Mouse (Mus musculus) lung, embryonic 15.5 days (tissue): ENCODE data around the gene Polr2i. TPM values are rescaled to one million over a fixed set of nuclear protein-coding genes. Genes with fewer than 3 reads are reported as not detected.

Source experiments
- ATAC-seq: fragments of 200-750 bp; cut with Nextera tagmentation; 2 replicates; pipeline ENCODE4 v1.8.0; 2017; ENCODE audit warnings: moderate number of reproducible peaks, borderline replicate concordance; ENCODE audit not compliant: low FRiP score, low TSS enrichment; ENCODE audit errors: extremely low read depth
- H3K27ac ChIP-seq: fragments of 300-500 bp; sonication (generic); 2 replicates; pipeline ENCODE4 v1.5.1; 2015; ENCODE audit warnings: moderate library complexity, mild to moderate bottlenecking, inconsistent platforms
- H3K27me3 ChIP-seq: fragments of 300-500 bp; sonication (generic); 2 replicates; pipeline ENCODE4 v1.6.1; 2015; ENCODE audit warnings: inconsistent platforms
- H3K36me3 ChIP-seq: fragments of 300-500 bp; sonication (generic); 2 replicates; pipeline ENCODE4 v1.6.1; 2015; ENCODE audit warnings: inconsistent platforms
- H3K4me1 ChIP-seq: fragments of 300-500 bp; sonication (generic); 2 replicates; pipeline ENCODE4 v1.6.1; 2015; ENCODE audit warnings: inconsistent platforms
- H3K4me2 ChIP-seq: fragments of 300-500 bp; sonication (generic); 2 replicates; pipeline ENCODE4 v1.6.1; 2015; ENCODE audit warnings: inconsistent platforms, mild to moderate bottlenecking, moderate library complexity
- H3K4me3 ChIP-seq: fragments of 300-500 bp; sonication (generic); 2 replicates; pipeline ENCODE4 v1.5.1; 2015; ENCODE audit warnings: mild to moderate bottlenecking, inconsistent platforms
- H3K9ac ChIP-seq: fragments of 300-500 bp; sonication (generic); 2 replicates; pipeline ENCODE4 v1.6.1; 2015; ENCODE audit warnings: inconsistent platforms
- H3K9me3 ChIP-seq: fragments of 300-500 bp; sonication (generic); 2 replicates; pipeline ENCODE4 v1.6.1; 2016; ENCODE audit warnings: inconsistent platforms
- WGBS: fragments of 180-500 bp; shearing (Covaris S2); methylation state at CpG from one replicate; pipeline ENCODE4 v1.1.7; 2015; 5-methylcytosine and 5-hydroxymethylcytosine counted together
- polyA plus RNA-seq: library from polyadenylated mRNA; unstranded; fragments of >200 nt; fragmentation: Nextera tagmentation; extraction: Ambion mirVana; gene quantifications from 2 replicates; pipeline ENCODE4 v1.2.1, GENCODE M21; 2015

The Polr2i gene
- polyA plus RNA-seq, 1 experiment from 2014 or later = 148 TPM

DNA sequence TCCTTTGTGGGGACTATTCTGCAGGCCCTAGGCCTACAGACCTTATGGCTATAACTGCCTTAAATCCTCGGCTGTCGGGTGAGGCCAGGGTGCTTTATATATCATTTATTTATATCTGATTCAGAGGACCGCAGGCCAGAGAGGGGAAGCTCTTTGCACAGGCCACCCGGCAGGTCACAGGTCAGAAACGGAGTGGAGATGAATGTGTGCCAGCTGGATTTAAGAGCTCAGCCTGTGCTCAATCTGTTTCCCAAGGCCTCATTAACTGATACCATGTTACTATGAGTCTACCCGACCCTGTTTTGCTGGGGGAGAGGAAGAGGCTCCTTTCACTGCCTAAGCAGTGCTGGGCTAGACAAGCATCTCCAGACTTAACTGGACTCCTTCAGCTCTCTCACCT, 42.6 kb downstream of the Polr2i start:
- no peaks in the 10 kb centered on the region for H3K9me3 ChIP-seq
- WGBS = 33% methylated on average over 6 of the region's 6 CpGs
- no peak overlapping the region for H3K4me3 ChIP-seq
- H3K36me3 ChIP-seq = 0 out of 2 replicates have a peak, but pooled peaks cover 4% of the 10 kb centered on the region
- no peaks in the 10 kb centered on the region for H3K27me3 ChIP-seq
- no peak overlapping the region for H3K27ac ChIP-seq
- no peak overlapping the region for H3K4me2 ChIP-seq
- no peak for ATAC-seq
- peaks cover 6% of the 10 kb centered on the region for H3K4me1 ChIP-seq
- H3K9ac ChIP-seq = no peak overlapping the region

- ATAC-seq = no peak
- 0 out of 2 replicates have a peak overlapping the region, but pooled peaks have one; percentile 54 for H3K9ac ChIP-seq
- WGBS = 43% methylated on average over 2 of the region's 2 CpGs
Observed at GRCm38 (mm10) chr7:30278911-30279310, 47.2 kb downstream of the Polr2i start.

GRCm38 (mm10) chr7:30279536-30279935, 47.8 kb downstream of the Polr2i start:
- Histone ChIP-seq H3K36me3 (no peaks in the 10 kb centered on the region), H3K4me1 (peaks cover 15% of the 10 kb centered on the region), H3K9me3 (no peaks in the 10 kb centered on the region), H3K9ac (peak overlapping the region; percentile 54), H3K4me2 (peak overlapping the region; percentile 86), H3K4me3 (peak overlapping the region; percentile 85), H3K27ac (peak overlapping the region; percentile 98), H3K27me3 (no peaks in the 10 kb centered on the region)
- WGBS = 0% methylated on average over 6 of the region's 6 CpGs
- no peak for ATAC-seq

More at GRCm38 (mm10) chr7:30278911-30279310, 47.2 kb downstream of the Polr2i start:
- no peaks in the 10 kb centered on the region for H3K27me3 ChIP-seq
- H3K36me3 ChIP-seq = no peaks in the 10 kb centered on the region
- H3K9me3 ChIP-seq = no peaks in the 10 kb centered on the region
- peak overlapping the region; percentile 85 for H3K4me3 ChIP-seq
- peak overlapping the region; percentile 86 for H3K4me2 ChIP-seq
- no peak overlapping the region for H3K27ac ChIP-seq
- H3K4me1 ChIP-seq = peaks cover 15% of the 10 kb centered on the region

GRCm38 (mm10) chr7:30279951-30280669, 48.4 kb downstream of the Polr2i start, which contains the start of the genes Thap8 and Wdr62:
Gene Thap8 (plus strand): TSS chr7:30280094.
Gene Wdr62 (minus strand): TSS chr7:30280419.
- peak; percentile 94 for ATAC-seq
- under 1% methylated on average over 49 of the region's 49 CpGs for WGBS
- no peaks in the 10 kb centered on the region for H3K27me3 ChIP-seq
- peak within 1 kb of the TSS; percentile 85 for H3K4me3 ChIP-seq
- peak within 1 kb of the TSS; percentile 86 for H3K4me2 ChIP-seq
- H3K9ac ChIP-seq = peak within 1 kb of the TSS; percentile 54
- peak within 1 kb of the TSS; percentile 98 for H3K27ac ChIP-seq
- no peaks in the 10 kb centered on the region for H3K36me3 ChIP-seq
- H3K9me3 ChIP-seq = no peaks in the 10 kb centered on the region
- H3K4me1 ChIP-seq = peaks cover 15% of the 10 kb centered on the region

DNA sequence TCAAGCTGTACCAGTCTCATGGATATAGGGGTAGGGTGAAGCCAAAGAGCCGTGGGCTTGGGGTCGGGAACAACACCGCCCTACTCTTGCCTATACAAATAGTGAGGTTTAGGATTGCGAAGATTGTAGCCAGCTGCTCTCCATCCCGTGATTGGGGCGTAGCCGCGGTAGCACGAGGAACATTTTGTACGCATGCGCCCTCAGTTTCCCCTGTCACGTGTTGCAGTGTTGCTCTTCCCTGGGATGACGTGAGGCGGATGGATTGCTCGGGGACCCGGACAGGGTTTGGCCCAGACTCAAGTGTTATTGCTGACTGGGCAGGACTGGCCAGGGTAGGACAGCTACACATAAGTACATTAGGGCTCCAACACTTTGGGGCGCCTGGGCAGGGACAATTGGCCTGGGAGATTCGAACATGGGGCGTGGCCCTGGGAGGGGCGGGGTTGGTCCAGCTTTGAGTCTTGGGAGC, 49.0 kb downstream of the Polr2i start:
- H3K4me1 ChIP-seq = peaks cover 15% of the 10 kb centered on the region
- peak overlapping the region; percentile 86 for H3K4me2 ChIP-seq
- H3K36me3 ChIP-seq = no peaks in the 10 kb centered on the region
- WGBS = under 1% methylated on average over 20 of the region's 20 CpGs
- H3K4me3 ChIP-seq = peak overlapping the region; percentile 85
- peak overlapping the region; percentile 35; the same call in 1 of the 2 replicates for H3K9ac ChIP-seq
- peak overlapping the region; percentile 98 for H3K27ac ChIP-seq
- no peaks in the 10 kb centered on the region for H3K9me3 ChIP-seq
- H3K27me3 ChIP-seq = no peaks in the 10 kb centered on the region
- peak; percentile 91 for ATAC-seq

DNA sequence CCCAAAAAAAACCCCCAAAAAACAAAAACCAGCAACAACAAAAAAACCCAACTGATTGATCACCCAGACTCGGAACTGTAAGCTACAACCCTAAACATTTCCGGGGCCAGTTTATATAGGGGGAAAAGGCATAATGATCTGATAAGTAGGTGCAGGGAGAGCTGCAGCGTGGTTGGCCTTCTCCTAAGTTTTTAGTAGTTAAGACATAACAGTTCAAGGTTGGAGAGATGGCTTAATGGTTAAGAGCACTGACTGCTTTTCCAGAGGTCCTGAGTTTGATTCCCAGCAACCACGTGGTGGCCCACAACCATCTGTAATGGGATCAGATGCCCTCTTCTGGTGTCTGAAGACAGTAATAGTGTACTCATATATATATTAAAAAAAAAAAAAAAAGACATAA, 49.8 kb downstream of the Polr2i start:
- Histone ChIP-seq H3K27me3 (no peaks in the 10 kb centered on the region), H3K4me2 (peak overlapping the region; percentile 86), H3K4me1 (peaks cover 15% of the 10 kb centered on the region), H3K9me3 (no peaks in the 10 kb centered on the region), H3K36me3 (no peaks in the 10 kb centered on the region), H3K27ac (peak overlapping the region; percentile 98), H3K9ac (no peak overlapping the region), H3K4me3 (no peak overlapping the region)
- ATAC-seq = no peak
- 57% methylated on average over 4 of the region's 4 CpGs for WGBS

GRCm38 (mm10) chr7:30282740-30283139, 51.0 kb downstream of the Polr2i start:
- ATAC-seq = no peak
- H3K4me1 ChIP-seq = peaks cover 15% of the 10 kb centered on the region
- no peak overlapping the region for H3K4me3 ChIP-seq
- H3K36me3 ChIP-seq = no peaks in the 10 kb centered on the region
- H3K4me2 ChIP-seq = no peak overlapping the region
- H3K27ac ChIP-seq = no peak overlapping the region
- no peaks in the 10 kb centered on the region for H3K27me3 ChIP-seq
- H3K9me3 ChIP-seq = no peaks in the 10 kb centered on the region
- H3K9ac ChIP-seq = no peak overlapping the region
- WGBS = 68% methylated on average over 7 of the region's 7 CpGs

Other genes with a start within 250 kb of the Polr2i start
- gene Zfp568, start 248.0 kb upstream of the Polr2i start, polyA plus RNA-seq = 14.9 and 15.4 TPM in 2 replicates
- gene Zfp14, start 180.6 kb upstream of the Polr2i start, polyA plus RNA-seq = 3.2 and 3.5 TPM in 2 replicates
- 5.3 and 7.6 TPM in 2 replicates for gene Zfp82, start 159.0 kb upstream of the Polr2i start, polyA plus RNA-seq
- 0.81 and 1.1 TPM in 2 replicates for gene Gm26920, start 141.5 kb upstream of the Polr2i start, polyA plus RNA-seq
- 8.1 and 8.3 TPM in 2 replicates for gene Zfp566, start 141.4 kb upstream of the Polr2i start, polyA plus RNA-seq
- gene Zfp260, start 137.2 kb upstream of the Polr2i start, polyA plus RNA-seq = 107 and 113 TPM in 2 replicates
- 12.5 and 13.5 TPM in 2 replicates for gene Zfp382, start 110.0 kb upstream of the Polr2i start, polyA plus RNA-seq
- gene Zfp146, start 62.2 kb upstream of the Polr2i start, polyA plus RNA-seq = 16.6 and 18.4 TPM in 2 replicates
- gene Cox7a1, start 47.8 kb upstream of the Polr2i start, polyA plus RNA-seq = 17.7 and 18.9 TPM in 2 replicates
- 97.0 and 104 TPM in 2 replicates for gene Capns1, start 33.1 kb upstream of the Polr2i start, polyA plus RNA-seq
- gene Tbcb, start 324 bp downstream of the Polr2i start, polyA plus RNA-seq = 168 and 180 TPM in 2 replicates
- not detected in 2 replicates for gene Ovol3, start 3.8 kb downstream of the Polr2i start, polyA plus RNA-seq
- 0.50 and 0.64 TPM in 2 replicates for gene Thap8, start 48.1 kb downstream of the Polr2i start, polyA plus RNA-seq
- gene Wdr62, start 48.5 kb downstream of the Polr2i start, polyA plus RNA-seq = 10.7 and 11.5 TPM in 2 replicates
- gene Clip3, start 59.8 kb downstream of the Polr2i start, polyA plus RNA-seq = 18.6 and 18.8 TPM in 2 replicates
- 76.6 and 78.7 TPM in 2 replicates for gene Alkbh6, start 76.8 kb downstream of the Polr2i start, polyA plus RNA-seq
- 25.1 and 29.5 TPM in 2 replicates for gene Syne4, start 82.9 kb downstream of the Polr2i start, polyA plus RNA-seq
- gene E130208F15Rik, start 89.8 kb downstream of the Polr2i start, polyA plus RNA-seq = 1.9 TPM in 1 of 2 replicates, not detected in the other
- gene Sdhaf1, start 91.9 kb downstream of the Polr2i start, polyA plus RNA-seq = 18.2 and 19.5 TPM in 2 replicates
- 4.2 TPM in 2 replicates for gene Lrfn3, start 130.8 kb downstream of the Polr2i start, polyA plus RNA-seq
- gene Tyrobp, start 181.8 kb downstream of the Polr2i start, polyA plus RNA-seq = 50.8 and 56.1 TPM in 2 replicates
- gene Hcst, start 187.9 kb downstream of the Polr2i start, polyA plus RNA-seq = 0.70 and 2.3 TPM in 2 replicates
- gene Nfkbid, start 189.8 kb downstream of the Polr2i start, polyA plus RNA-seq = 1.5 and 2.1 TPM in 2 replicates
- 23.9 and 24.4 TPM in 2 replicates for gene Aplp1, start 213.6 kb downstream of the Polr2i start, polyA plus RNA-seq
- gene Kirrel2, start 225.7 kb downstream of the Polr2i start, polyA plus RNA-seq = not detected in 2 replicates
- 0.08 TPM in 1 of 2 replicates, not detected in the other for gene Nphs1, start 226.4 kb downstream of the Polr2i start, polyA plus RNA-seq